Mouse (Mus musculus): Measurements from ENCODE around the gene Slc9a5.

Slc9a5 gene

DNA sequence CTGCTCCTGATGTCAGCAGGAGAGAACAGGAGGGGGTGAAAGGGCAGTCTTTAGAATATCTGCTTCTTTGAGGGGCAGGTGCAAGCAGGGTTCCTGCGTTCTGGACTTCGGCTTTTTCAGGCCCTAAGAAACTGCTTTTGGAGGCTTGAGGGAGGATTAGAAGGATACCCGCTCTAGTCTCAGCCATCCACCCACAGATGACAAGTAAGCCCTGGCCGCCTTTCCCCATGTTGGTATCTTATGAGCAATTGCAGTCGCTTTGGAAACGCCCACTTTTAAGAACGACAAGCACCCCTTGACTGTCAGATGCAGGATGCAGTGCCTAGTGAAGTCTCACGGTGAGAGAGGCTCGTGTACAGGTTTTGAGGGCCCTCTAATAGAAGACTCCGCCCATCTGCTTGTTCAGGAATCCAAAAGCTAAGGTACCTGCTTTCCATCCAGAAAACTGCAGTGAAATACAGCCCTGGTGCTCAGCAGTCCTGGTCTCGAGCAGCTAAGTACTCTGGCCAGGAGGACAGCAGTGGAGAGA, 29.9 kb upstream of the Slc9a5 start:
- in situ Hi-C loops (cut with MboI; ENCODE audit: low pct_unique_long_range_greater_than_20kb in 1 of 2, low sequenced_read_pairs in 2 of 2, unreplicated experiment in 1 of 2) = no loop called here

DNA sequence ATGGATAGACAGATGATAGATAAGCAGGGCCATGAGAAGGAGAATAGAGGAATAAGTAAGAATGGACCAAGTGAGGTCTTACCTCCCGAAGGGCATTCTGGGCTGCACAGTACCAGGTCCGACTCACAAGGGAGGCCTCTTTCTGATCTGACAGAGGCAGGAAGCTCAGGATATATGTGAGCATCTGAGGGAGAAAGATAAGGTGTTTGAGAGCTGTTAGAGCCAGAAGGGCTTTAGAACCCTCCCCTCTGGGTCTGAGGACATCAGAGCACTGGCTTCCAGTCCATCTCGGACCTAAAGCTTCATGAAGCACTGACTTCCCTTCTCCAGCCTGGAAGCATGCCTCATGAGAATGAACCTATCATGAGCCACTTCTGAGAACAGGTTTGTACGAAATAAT, 25.5 kb upstream of the Slc9a5 start:
- in situ Hi-C loops (cut with MboI; ENCODE audit: low pct_unique_long_range_greater_than_20kb in 1 of 2, low sequenced_read_pairs in 2 of 2, unreplicated experiment in 1 of 2) = no loop called here

DNA sequence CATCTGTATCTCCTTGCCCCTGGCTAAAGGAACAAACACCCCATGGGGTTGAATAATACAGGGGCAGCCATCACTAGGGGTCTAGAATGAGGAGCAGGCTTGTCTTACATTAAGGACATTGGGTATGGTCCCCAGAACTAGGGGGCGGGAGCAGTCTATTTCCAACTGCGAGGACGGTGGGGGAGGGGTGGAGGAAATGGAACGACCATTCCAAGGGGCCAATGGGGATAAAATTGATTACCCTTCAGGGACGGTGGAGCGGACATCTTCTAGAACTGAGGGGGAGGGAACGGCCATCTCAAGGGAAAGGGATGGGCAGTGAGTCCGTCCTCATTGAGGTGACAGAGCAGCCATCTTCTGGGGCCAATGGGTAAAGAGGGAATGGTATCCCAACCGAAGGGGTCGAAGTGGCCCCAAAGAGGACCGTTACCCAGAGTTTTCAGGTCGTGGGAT, 23.0 kb upstream of the Slc9a5 start:
- in situ Hi-C loops (cut with MboI; ENCODE audit: low pct_unique_long_range_greater_than_20kb in 1 of 2, low sequenced_read_pairs in 2 of 2, unreplicated experiment in 1 of 2) = no loop called here

GRCm38 (mm10) chr8:105326141-105326672, 22.4 kb upstream of the Slc9a5 start, which contains the start of the genes Lrrc29 and Tmem208:
Gene Lrrc29 (minus strand): TSS chr8:105326278.
Gene Tmem208 (plus strand): TSS chr8:105326354.
- in situ Hi-C loops (cut with MboI; ENCODE audit: low pct_unique_long_range_greater_than_20kb in 1 of 2, low sequenced_read_pairs in 2 of 2, unreplicated experiment in 1 of 2) = no loop called here

GRCm38 (mm10) chr8:105326968-105327367, 21.7 kb upstream of the Slc9a5 start:
- in situ Hi-C loops (cut with MboI; ENCODE audit: low pct_unique_long_range_greater_than_20kb in 1 of 2, low sequenced_read_pairs in 2 of 2, unreplicated experiment in 1 of 2) = no loop called here

DNA sequence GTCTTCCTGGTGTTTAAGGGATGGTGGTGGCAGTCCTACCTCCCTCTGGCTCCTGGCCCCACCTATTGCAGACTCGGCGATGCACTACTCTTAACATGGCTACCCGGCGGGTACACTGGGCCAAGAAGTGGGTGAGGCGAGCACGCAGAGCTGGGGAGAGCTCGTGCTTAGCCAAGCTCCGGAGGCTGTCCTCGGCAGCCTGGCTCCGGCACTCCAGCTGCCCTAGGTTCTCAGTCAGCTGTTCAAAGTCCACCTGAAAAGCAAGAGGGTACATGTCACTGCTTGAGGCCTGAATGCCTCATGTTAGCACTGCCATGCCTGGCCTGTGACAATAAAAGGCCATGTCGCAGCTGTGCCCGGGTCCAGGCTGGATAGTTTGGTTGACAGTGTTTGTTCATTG, 18.3 kb upstream of the Slc9a5 start:
- in situ Hi-C loops (cut with MboI; ENCODE audit: low pct_unique_long_range_greater_than_20kb in 1 of 2, low sequenced_read_pairs in 2 of 2, unreplicated experiment in 1 of 2) = no loop called here

DNA sequence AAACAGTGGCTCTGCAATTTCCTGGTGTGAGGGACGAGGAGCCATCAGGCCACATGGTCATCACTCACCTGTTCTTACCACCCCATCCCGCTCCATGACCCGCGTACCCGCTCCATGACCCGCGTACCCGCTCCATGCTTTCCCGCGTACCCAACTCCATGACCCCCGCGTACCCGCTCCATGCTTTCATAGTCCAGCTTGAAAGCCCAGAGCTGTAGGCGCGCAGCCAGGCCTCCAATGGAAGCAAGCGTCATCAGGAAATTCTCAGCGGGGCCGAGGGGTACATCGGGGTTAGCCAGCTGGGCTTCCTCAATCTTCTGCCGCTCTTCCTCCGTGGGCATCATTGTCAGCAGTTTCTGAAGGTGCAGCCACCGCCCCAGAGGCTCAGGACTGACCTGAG, 17.2 kb upstream of the Slc9a5 start:
- in situ Hi-C loops (cut with MboI; ENCODE audit: low pct_unique_long_range_greater_than_20kb in 1 of 2, low sequenced_read_pairs in 2 of 2, unreplicated experiment in 1 of 2) = no loop called here

DNA sequence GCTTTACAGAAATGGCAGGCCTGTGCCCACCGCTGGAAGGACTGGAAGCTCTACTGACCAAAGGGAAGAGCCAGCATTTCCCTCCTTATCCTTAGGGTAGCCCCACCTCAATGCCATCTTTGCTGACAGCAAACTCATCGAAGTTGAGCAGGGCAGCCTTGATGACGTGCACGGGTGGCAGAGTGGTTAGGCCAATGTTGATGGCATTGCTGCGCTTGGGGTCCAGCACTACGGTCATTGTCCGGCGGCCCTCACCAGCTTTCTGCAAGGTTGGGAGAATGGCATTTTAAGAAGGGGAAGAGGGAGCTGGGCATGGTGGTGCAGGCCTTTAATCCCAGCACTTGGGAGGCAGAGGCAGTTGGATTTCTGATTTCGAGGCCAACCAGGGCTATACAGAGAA, 16.7 kb upstream of the Slc9a5 start:
- in situ Hi-C loops (cut with MboI; ENCODE audit: low pct_unique_long_range_greater_than_20kb in 1 of 2, low sequenced_read_pairs in 2 of 2, unreplicated experiment in 1 of 2) = no loop called here

- in situ Hi-C loops (cut with MboI; ENCODE audit: low pct_unique_long_range_greater_than_20kb in 1 of 2, low sequenced_read_pairs in 2 of 2, unreplicated experiment in 1 of 2) = no loop called here
Measured at GRCm38 (mm10) chr8:105332523-105332922, 16.1 kb upstream of the Slc9a5 start.

DNA sequence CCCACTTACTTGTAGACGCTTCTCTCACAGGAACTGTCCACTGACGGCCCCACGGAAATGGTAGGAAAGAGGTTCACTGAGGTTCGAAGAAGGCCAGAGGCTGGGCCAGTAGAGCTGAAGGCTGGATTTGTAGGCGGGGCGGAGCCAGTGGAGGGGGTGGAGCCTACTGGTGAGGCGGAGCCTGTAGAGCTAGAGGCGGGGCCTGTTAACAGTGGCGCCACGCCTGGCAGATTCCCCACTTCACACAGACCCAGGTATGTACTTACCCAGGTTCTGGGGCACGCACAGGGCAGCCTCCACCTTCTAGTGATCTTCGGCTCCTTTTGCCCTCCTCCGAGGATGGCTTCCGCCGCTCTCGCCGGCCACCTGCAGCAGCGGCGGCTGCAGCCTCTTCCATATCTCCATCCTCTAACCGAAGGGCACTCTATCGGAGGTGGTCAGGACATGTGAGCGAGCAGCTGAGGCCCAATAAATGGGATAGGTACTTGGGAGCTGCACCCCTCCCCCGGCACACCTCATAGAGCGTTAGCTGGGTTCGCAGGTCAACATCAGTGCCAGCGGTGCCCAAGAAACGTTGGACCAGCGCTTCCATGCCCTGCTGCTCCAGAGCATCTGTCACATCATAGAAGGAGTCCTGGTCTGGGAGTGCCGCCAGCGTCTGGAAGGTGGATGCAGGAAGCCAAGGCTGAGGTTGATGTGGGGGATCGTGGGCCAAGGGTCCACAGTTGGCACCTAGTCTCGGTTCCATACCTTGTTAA, 12.1 kb upstream of the Slc9a5 start:
- in situ Hi-C loops (cut with MboI; ENCODE audit: low pct_unique_long_range_greater_than_20kb in 1 of 2, low sequenced_read_pairs in 2 of 2, unreplicated experiment in 1 of 2) = no loop called here

GRCm38 (mm10) chr8:105338992-105339391, 9.7 kb upstream of the Slc9a5 start:
- in situ Hi-C loops (cut with MboI; ENCODE audit: low pct_unique_long_range_greater_than_20kb in 1 of 2, low sequenced_read_pairs in 2 of 2, unreplicated experiment in 1 of 2) = no loop called here

DNA sequence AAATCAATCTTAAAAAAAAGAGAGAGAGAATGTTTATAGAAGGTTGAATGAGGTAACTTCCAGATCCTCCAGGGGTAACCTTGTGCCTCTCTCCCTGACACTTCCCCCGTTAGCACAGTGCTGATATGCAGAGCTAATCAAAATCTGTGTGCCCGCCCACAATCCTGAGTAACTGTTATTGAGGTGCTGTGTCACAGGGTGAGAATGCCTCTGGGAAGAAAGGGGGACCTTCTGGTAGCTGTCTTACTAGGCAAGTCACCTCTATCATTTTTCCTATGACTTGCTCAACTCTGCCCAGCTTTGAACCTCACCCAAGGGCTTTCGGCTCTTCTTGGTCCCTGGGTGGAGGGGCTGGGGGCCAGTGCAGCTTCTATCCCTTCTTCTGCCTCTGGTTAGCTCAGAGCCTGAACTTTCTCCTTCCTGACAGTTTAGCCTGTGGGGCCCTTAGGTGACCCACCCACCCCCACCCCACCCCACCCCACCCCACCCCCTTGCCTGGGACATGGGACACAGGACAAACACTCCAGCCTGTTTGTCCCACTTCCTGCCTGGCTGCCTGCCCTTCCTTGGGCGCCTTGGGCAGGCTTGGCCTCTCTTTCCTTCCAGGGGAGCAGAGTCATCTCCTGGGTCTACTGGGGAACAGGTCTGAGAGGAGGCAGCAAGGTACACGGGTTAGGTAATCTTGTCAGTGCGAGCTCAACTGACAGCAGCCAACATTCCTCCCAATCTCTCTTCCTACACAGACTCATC, 8.6 kb upstream of the Slc9a5 start:
- in situ Hi-C loops (cut with MboI; ENCODE audit: low pct_unique_long_range_greater_than_20kb in 1 of 2, low sequenced_read_pairs in 2 of 2, unreplicated experiment in 1 of 2) = no loop called here

DNA sequence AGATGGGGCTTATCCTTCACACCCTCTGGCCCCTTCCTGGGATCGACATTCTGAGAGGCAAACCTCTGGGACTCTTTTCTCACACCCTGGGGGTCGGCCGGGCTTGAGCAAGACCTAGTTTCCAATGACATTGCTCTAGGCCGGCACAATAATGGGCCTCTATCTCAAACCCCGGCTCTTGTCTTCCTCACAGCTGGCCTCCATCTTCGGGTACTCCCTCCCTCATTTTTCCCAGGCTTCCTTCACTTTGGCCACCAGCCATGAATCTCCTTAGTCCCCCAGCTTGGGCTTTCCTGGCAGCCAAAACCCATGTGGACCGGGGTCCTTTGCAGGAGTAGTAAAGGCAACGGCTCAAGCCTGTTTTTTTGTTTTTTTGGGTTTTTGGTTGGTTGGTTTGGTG, 7.2 kb upstream of the Slc9a5 start:
- in situ Hi-C loops (cut with MboI; ENCODE audit: low pct_unique_long_range_greater_than_20kb in 1 of 2, low sequenced_read_pairs in 2 of 2, unreplicated experiment in 1 of 2) = no loop called here

DNA sequence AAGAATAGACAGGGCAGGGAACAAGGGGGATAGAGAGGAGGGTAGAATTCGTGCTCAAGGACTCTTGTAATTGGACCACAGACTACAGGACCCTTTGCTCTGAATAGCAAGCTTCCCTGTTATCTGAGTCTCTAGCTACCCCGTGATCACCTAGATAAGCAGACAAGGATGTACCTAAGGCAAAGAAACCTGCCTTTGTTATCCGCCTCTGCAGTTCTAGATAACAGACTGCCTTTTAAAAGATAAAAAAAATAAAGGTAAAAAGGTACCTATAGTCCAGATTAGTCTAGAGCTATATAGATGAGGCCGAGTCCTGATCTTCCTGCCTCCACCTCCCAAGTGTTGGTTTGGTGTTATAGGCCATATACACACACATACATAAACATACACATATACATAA, 5.9 kb upstream of the Slc9a5 start:
- in situ Hi-C loops (cut with MboI; ENCODE audit: low pct_unique_long_range_greater_than_20kb in 1 of 2, low sequenced_read_pairs in 2 of 2, unreplicated experiment in 1 of 2) = no loop called here

- in situ Hi-C loops (cut with MboI; ENCODE audit: low pct_unique_long_range_greater_than_20kb in 1 of 2, low sequenced_read_pairs in 2 of 2, unreplicated experiment in 1 of 2) = no loop called here
Measured at GRCm38 (mm10) chr8:105343791-105344574, 4.7 kb upstream of the Slc9a5 start.

- in situ Hi-C loops (cut with MboI; ENCODE audit: low pct_unique_long_range_greater_than_20kb in 1 of 2, low sequenced_read_pairs in 2 of 2, unreplicated experiment in 1 of 2) = no loop called here
Measured at GRCm38 (mm10) chr8:105345061-105345975, 3.3 kb upstream of the Slc9a5 start.

GRCm38 (mm10) chr8:105346611-105347427, 1.8 kb upstream of the Slc9a5 start:
- in situ Hi-C loops (cut with MboI; ENCODE audit: low pct_unique_long_range_greater_than_20kb in 1 of 2, low sequenced_read_pairs in 2 of 2, unreplicated experiment in 1 of 2) = no loop called here

Measured in mouse embryonic stem cell (cell line).